Mouse (Mus musculus) kidney, adult 2 months (tissue): ENCODE results near the gene Omd. TPM values are rescaled to one million over a fixed set of nuclear protein-coding genes. Genes with fewer than 3 reads are reported as not detected.

Source experiments
- DNase-seq: peaks from one replicate; pipeline ENCODE4 v3.0.0; 2021
- H3K27ac ChIP-seq: fragments of 200-500 bp; 2 replicates; pipeline ENCODE4 v1.5.1; 2012; ENCODE audit warnings: low read depth, low read length, control low read depth, inconsistent platforms; ENCODE audit not compliant: insufficient read depth
- H3K27me3 ChIP-seq: fragments of 200-500 bp; replicated peaks from 2 replicates; pipeline ENCODE4 v1.6.1; 2012; ENCODE audit warnings: mild to moderate bottlenecking, moderate library complexity, low read length, inconsistent platforms; ENCODE audit not compliant: control insufficient read depth, insufficient read depth
- H3K36me3 ChIP-seq: fragments of 200-500 bp; 2 replicates; pipeline ENCODE4 v1.6.1; 2012; ENCODE audit warnings: mild to moderate bottlenecking, moderate library complexity, low read length, inconsistent platforms; ENCODE audit not compliant: control insufficient read depth, insufficient read depth
- H3K4me1 ChIP-seq: fragments of 200-500 bp; 2 replicates; pipeline ENCODE4 v1.6.1; 2011; ENCODE audit warnings: low read length; ENCODE audit not compliant: control insufficient read depth, insufficient read depth
- H3K4me3 ChIP-seq: fragments of 200-500 bp; 2 replicates; pipeline ENCODE4 v1.5.1; 2011; ENCODE audit warnings: mild to moderate bottlenecking, low read depth, low read length, control low read depth; ENCODE audit not compliant: insufficient read depth
- CTCF ChIP-seq: fragments of 200-500 bp; conservative IDR thresholded peaks from 2 replicates; pipeline ENCODE4 v1.5.1; 2011; ENCODE audit warnings: low read depth, mild to moderate bottlenecking, control low read depth, low read length, moderate library complexity, mixed read lengths; ENCODE audit not compliant: insufficient read depth, insufficient read length
- POLR2A ChIP-seq: fragments of 200-500 bp; IDR thresholded peaks from one replicate; pipeline ENCODE4 v1.6.1; 2011; ENCODE audit warnings: low read depth, low read length, control low read depth
- WGBS: fragments of 180-500 bp; shearing (Covaris S2); methylation state at CpG from one replicate; pipeline ENCODE4 v1.1.7; 2018; 5-methylcytosine and 5-hydroxymethylcytosine counted together
- polyA plus RNA-seq: library from polyadenylated mRNA; depleted of rRNA; stranded (reverse); fragments of >200 nt; gene quantifications from 2 replicates; pipeline ENCODE4 v1.2.3, GENCODE M21; 2012; rRNA removed

The Omd gene
- polyA plus RNA-seq = 0.69 and 0.70 TPM in 2 replicates

DNA sequence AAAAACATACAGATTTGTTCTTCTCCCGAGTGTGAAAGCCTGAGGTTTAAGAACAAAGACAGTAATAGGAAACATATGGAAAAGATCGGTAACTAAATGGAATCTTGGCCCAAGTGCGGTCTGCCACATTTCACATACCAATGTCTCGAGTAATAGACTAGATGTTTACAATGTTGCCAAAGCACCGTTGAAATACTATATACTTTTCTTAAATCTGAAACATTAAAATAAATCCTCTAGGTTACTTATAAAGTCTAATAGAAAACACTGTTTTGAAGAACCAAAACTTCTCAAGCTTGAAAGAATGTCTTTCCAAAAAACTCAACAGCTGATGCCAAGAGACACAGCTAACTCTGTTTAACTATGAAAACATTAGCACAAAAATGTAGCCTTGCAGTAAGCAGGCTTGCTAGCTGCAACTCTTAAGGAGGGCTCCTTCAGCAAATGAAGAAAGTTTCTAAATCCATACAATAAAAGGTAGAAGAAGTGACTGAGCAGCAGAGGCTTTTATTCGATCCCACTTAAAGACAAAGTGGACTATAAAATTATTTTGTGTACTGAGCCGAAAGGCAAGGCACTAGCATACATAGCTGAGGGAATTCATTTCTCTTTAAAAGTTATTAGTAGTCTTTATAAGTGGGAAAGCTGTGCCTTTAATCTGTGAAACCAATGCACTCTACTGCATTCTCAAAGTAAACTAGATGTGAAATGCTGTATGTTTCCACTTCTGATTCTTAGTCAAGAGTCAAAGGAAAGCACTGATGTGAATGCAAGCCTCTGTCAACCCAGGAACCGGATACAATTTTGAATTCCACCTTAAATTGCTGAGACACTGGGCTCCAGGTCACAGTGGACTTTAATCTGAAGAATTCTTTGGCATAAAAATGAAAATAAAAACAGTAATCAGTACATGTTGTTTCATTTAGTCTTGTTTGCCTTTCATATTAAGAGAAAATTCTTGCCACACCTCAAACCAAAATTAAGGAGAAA lies at the start of gene Omd:
Omd (plus strand) TSS at position 922 of the 990 bp plus-strand sequence.
- WGBS = 38% methylated on average over 8 of the region's 8 CpGs
- no peaks in the 10 kb centered on the region for H3K36me3 ChIP-seq
- peak within 1 kb of the TSS; percentile 78 for H3K27ac ChIP-seq
- peak; percentile 82 for DNase-seq
- H3K4me1 ChIP-seq = peaks cover 15% of the 10 kb centered on the region
- no peak for TF ChIP-seq CTCF
- TF ChIP-seq POLR2A = no peak
- H3K4me3 ChIP-seq = no peak within 1 kb of the TSS
- H3K27me3 ChIP-seq = no peaks in the 10 kb centered on the region

GRCm38 (mm10) chr13:49536946-49537345 lies 45.3 kb upstream of the Omd start:
- TF ChIP-seq POLR2A = no peak
- TF ChIP-seq CTCF = no peak
- Histone ChIP-seq H3K27ac (no peak overlapping the region), H3K27me3 (no peaks in the 10 kb centered on the region), H3K4me1 (no peaks in the 10 kb centered on the region), H3K36me3 (no peaks in the 10 kb centered on the region), H3K4me3 (no peak overlapping the region)
- no peak for DNase-seq
- WGBS = 100% methylated on average over 1 of the region's 1 CpGs

DNA sequence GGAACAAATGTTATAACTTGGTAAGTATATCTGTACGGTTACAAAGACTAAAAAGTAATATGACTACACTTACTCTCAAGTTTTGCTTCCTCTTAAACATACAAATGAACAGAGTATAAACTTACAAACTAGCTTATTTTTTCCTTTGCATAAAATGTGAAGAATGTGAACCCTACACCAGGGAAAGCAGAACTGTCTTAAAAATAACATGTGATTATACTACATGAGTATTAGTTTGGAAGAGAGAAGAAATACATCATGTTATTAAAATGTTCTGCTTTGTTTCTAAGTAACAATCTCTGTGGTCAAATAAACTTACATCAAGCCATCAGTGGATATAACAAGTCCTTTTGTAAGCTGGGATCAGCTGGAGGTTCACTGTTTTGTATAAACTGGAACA lies 43.6 kb upstream of the Omd start:
- no peaks in the 10 kb centered on the region for H3K27me3 ChIP-seq
- H3K4me1 ChIP-seq = no peaks in the 10 kb centered on the region
- DNase-seq = no peak
- TF ChIP-seq POLR2A = no peak
- no peak for TF ChIP-seq CTCF
- no peaks in the 10 kb centered on the region for H3K36me3 ChIP-seq
- no peak overlapping the region for H3K27ac ChIP-seq
- no peak overlapping the region for H3K4me3 ChIP-seq
- WGBS = 79% methylated on average over 1 of the region's 1 CpGs

DNA sequence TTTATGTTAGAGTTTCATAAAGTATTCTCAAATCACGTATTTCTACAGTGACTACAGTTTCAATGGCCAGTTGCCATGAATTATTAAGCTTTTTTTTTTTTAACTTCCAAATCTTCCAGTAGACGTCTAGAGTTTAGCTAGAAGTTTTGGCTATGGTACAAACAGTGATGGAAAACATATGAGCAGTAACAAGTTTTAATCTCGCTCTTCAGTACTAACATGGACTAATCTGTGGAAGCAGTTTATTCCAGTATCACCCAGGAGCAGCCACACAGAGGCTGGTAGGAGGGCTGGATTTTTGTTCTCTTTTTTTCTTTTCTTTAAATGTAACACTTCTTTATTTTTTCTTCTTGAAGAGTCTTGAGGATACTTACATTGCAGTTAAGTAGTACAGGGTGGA lies 38.0 kb upstream of the Omd start, which contains the start of gene Aspn:
Aspn (plus strand) TSS at position 165 of the 400 bp plus-strand sequence.
- no peak within 1 kb of the TSS for H3K27ac ChIP-seq

GRCm38 (mm10) chr13:49545646-49546045 lies 36.6 kb upstream of the Omd start:
- DNase-seq = no peak
- Histone ChIP-seq H3K36me3 (no peaks in the 10 kb centered on the region), H3K27me3 (no peaks in the 10 kb centered on the region), H3K27ac (peak overlapping the region; percentile 55), H3K4me3 (no peak overlapping the region), H3K4me1 (no peaks in the 10 kb centered on the region)
- TF ChIP-seq CTCF (no peak), POLR2A (no peak)
- 45% methylated on average over 3 of the region's 3 CpGs for WGBS

More for the DNA sequence above, 38.0 kb upstream of the Omd start, which contains the start of gene Aspn:
- Histone ChIP-seq H3K36me3 (no peaks in the 10 kb centered on the region), H3K4me1 (no peaks in the 10 kb centered on the region), H3K27me3 (no peaks in the 10 kb centered on the region), H3K4me3 (no peak within 1 kb of the TSS)
- no peak for TF ChIP-seq POLR2A
- no peak for TF ChIP-seq CTCF
- 71% methylated on average over 3 of the region's 3 CpGs for WGBS
- no peak for DNase-seq

DNA sequence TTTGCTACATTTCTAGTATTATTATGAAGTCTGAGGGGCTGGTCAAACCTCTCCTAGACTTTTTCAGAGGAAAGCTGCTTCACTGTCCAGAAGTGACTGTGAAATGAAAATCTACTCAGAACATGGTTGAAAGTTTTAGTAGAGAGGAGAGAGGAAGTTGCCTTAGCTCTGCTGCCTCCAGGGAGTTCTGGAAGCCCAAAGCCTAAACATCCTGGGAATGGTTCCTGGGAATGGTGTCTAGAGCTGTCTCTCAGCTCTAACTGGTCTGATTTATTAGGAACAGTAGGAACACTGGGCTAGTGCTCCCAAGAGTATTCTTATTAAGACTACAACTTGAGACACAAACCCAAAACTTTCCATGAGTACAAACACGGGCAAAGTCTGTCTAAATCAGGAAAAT lies 35.7 kb upstream of the Omd start:
- H3K36me3 ChIP-seq = no peaks in the 10 kb centered on the region
- H3K4me1 ChIP-seq = no peaks in the 10 kb centered on the region
- WGBS = 78% methylated on average over 1 of the region's 1 CpGs
- no peaks in the 10 kb centered on the region for H3K27me3 ChIP-seq
- peak; percentile 41 for DNase-seq
- no peak for TF ChIP-seq CTCF
- no peak for TF ChIP-seq POLR2A
- H3K27ac ChIP-seq = peak overlapping the region; percentile 9; the same call in 1 of the 2 replicates
- H3K4me3 ChIP-seq = no peak overlapping the region

DNA sequence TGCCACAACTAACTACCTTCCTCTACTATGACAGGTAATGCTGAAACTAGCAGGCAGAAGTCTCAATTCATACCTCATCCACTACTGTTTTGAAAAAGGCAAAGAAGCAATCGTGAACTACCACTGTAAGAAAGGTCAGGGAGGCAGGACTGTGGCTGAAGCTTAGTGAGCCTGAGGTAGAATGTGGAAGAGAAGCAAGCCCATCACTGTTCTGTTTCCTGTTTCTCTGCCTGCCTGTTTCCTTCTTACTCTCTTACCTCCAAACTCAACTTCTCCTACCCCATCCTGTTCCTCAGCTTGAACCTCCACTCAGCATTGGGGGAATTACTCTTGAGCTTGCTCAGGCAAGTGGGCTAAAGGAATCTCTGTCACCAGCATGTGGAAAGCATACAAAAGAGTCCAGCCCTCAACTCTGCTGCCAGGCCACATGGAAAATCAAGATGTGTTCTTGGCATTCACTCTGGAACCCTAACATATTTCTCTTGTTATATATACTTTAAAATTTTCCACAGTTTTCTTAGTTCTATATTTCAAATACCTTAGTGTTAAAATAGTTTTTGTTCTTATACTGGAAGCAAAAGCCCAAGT lies 34.6 kb upstream of the Omd start:
- DNase-seq = no peak
- Histone ChIP-seq H3K27me3 (no peaks in the 10 kb centered on the region), H3K36me3 (no peaks in the 10 kb centered on the region), H3K4me3 (no peak overlapping the region), H3K4me1 (no peaks in the 10 kb centered on the region), H3K27ac (no peak overlapping the region)
- 62% methylated on average over 1 of the region's 1 CpGs for WGBS
- TF ChIP-seq POLR2A (no peak), CTCF (no peak)
